Mouse (Mus musculus) megakaryocyte, embryonic 14.5 days (primary cell): ENCODE measurements at regions not wholly inside any gene's neighbourhood (a gene's known extent, or its start where the extent isn't known, plus 50 kb on each side); places are given as distances from the start of the nearest gene placed in this dataset.
"Not testable (repeated sequence)": the region's sequence is repeated elsewhere in the genome, so short reads cannot be mapped to it uniquely, and the experiment has no call there.

Experiments used
- H3K27me3 ChIP-seq: replicated peaks from 2 replicates; pipeline ENCODE3; 2012; ENCODE audit warnings: inconsistent platforms
- H3K36me3 ChIP-seq: replicated peaks from 2 replicates; pipeline ENCODE3; 2012; ENCODE audit warnings: low read length, inconsistent platforms, mixed read lengths
- H3K4me1 ChIP-seq: 2 replicates; pipeline ENCODE4 v1.6.1; 2012; ENCODE audit warnings: inconsistent platforms
- H3K4me3 ChIP-seq: replicated peaks from 2 replicates; pipeline ENCODE3; 2012; ENCODE audit warnings: moderate library complexity, mild to moderate bottlenecking, inconsistent platforms
- H3K9me3 ChIP-seq: 2 replicates; pipeline ENCODE4 v1.6.1; 2012; ENCODE audit warnings: inconsistent platforms
- FLI1 ChIP-seq: IDR thresholded peaks from 2 replicates; pipeline ENCODE4 v1.6.1; 2012; ENCODE audit warnings: low read length, inconsistent platforms, mixed read lengths
- GATA1 ChIP-seq: IDR thresholded peaks from 3 replicates; pipeline ENCODE4 v1.6.1; 2012; ENCODE audit warnings: mixed read lengths, low read length, inconsistent platforms, borderline replicate concordance

GRCm38 (mm10) chr7:60492028-60492995 is 352.3 kb upstream of the Snrpn start:
- H3K4me3 ChIP-seq: peak overlapping the region; percentile 79
- not testable (repeated sequence) for H3K36me3 ChIP-seq, H3K4me1 ChIP-seq, H3K9me3 ChIP-seq, H3K27me3 ChIP-seq

- not testable (repeated sequence) for H3K4me3 ChIP-seq, H3K36me3 ChIP-seq, H3K9me3 ChIP-seq, H3K27me3 ChIP-seq, H3K4me1 ChIP-seq
Observed at GRCm38 (mm10) chr7:60487839-60488454, 347.9 kb upstream of the Snrpn start.

- not testable (repeated sequence) for H3K36me3 ChIP-seq, H3K4me3 ChIP-seq, H3K9me3 ChIP-seq, H3K4me1 ChIP-seq, H3K27me3 ChIP-seq
Observed at GRCm38 (mm10) chr7:60450074-60450603, 310.1 kb upstream of the Snrpn start.

- H3K27me3 ChIP-seq, H3K4me3 ChIP-seq, H3K9me3 ChIP-seq, H3K36me3 ChIP-seq, H3K4me1 ChIP-seq: not testable (repeated sequence)
Observed at GRCm38 (mm10) chr7:60449239-60450073, 309.4 kb upstream of the Snrpn start.

GRCm38 (mm10) chr7:60438781-60439180 is 298.8 kb upstream of the Snrpn start:
- no peaks in the 10 kb centered on the region for H3K9me3 ChIP-seq
- TF ChIP-seq GATA1 (no peak), FLI1 (no peak)
- no peaks in the 10 kb centered on the region for H3K4me1 ChIP-seq
- no peaks in the 10 kb centered on the region for H3K36me3 ChIP-seq
- H3K27me3 ChIP-seq: no peaks in the 10 kb centered on the region
- no peak overlapping the region for H3K4me3 ChIP-seq

- H3K9me3 ChIP-seq, H3K4me1 ChIP-seq, H3K27me3 ChIP-seq, H3K36me3 ChIP-seq: not testable (repeated sequence)
- H3K4me3 ChIP-seq: peak overlapping the region; percentile 83
Observed at GRCm38 (mm10) chr7:60391011-60391863, 251.2 kb upstream of the Snrpn start.

DNA sequence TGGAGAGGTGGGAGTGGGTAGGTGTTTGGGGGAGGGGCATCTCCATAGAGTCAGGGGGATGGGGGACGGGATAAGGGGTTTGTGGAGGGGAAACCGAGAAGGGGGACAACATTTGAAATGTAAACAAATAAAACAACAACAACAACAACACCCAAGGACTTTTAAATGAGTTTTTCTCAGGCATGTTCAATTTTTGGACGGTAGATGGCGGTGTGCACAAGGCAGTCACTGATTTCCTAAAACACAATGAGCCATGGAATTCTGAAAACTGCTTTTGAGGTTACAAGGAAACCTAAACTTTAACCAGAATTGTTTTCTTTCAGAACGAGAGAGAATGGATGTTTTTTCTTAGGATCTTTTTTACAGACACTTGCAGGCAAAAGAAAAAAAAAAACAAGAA is 246.9 kb upstream of the Snrpn start:
- H3K27me3 ChIP-seq, H3K4me3 ChIP-seq, H3K4me1 ChIP-seq, H3K9me3 ChIP-seq, H3K36me3 ChIP-seq: not testable (repeated sequence)

- not testable (repeated sequence) for H3K9me3 ChIP-seq, H3K4me1 ChIP-seq, H3K36me3 ChIP-seq, H3K27me3 ChIP-seq, H3K4me3 ChIP-seq
Observed at GRCm38 (mm10) chr7:60374001-60374400, 234.0 kb upstream of the Snrpn start.

GRCm38 (mm10) chr7:60352206-60352605 is 212.2 kb upstream of the Snrpn start:
- not testable (repeated sequence) for H3K27me3 ChIP-seq, H3K36me3 ChIP-seq, H3K9me3 ChIP-seq, H3K4me1 ChIP-seq, H3K4me3 ChIP-seq
